Mouse (Mus musculus) embryo, embryonic 10 days (tissue): Measurements from ENCODE around the gene Mfrp.

Experiments used
- DNase-seq: peaks from one replicate; pipeline ENCODE4 v3.0.0-alpha.2; 2015; ENCODE audit warnings: low spot score

Mfrp gene

DNA sequence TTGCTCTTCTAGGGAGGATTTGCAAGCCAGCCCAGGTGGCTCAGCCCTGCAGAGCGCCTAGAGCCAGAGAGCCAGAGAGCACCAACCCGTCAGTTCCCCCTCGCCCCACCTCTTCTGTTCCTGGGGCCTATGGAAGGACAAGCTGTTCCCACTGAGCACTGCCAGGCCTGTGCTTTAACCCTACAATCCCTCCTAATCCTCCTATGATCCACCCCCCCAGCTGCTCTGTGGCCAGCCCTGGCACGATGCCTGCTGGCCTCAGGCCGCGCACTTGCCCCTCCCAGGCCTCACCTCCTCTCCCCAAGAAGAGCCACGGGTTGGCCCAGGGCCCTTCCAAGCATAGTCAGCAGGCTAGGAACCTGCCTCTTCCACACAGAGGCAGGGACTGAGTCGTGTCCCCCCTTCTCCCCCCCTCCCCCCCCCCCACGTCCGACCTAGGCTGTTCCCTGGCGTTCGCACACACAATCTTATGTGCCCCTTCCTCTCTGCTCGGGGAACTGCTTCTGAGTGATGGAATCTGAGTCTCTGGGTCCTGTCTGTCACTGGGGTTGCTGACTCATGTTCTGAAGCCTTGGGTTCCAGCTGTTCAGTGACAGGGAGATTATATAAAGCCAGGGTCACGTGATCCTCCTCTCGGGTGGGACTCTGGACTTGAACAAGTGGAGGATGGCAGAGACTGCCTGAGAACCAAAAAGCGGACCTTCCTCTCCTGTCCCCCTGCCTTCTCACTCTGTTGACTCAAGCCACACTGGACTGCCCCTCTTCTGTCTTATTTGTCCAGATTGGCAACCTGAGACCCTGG lies 22.4 kb upstream of the Mfrp start:
- no peak for DNase-seq

DNA sequence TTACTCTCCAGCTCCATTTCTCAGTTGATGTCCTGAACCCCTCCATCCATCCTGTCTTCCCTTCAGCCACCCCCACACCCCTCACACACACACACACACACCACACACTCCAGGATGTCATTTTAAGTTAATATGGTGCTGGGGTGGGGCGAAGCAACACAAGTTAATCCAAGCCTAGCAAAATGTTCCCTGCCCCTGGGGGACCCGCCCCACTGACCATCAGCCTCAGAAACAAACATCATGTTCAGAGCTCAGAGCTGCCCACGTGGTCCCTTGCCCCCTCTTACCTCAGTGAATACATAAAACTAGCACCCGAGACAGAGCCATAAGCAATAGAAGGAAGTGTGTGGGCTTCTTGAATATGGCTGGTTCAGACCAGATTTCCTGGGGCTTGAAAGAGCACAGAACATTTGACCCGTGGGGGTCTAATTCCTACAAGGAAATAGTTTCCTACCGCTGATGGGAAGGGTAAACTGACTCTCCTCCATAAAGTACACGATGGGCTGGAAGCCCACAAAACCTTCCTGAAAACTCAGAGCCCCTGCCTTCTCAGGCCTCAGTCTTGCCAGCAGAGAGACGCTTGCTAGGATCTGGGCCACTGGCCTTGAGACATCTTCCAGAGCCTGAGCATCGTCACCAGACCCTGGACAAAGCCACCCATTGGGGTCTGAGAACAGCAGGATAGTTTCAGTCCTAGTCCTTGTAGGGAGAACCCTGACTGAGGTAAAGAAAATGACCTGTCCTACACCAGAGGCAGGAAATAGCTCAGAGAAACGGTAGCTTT lies 21.3 kb upstream of the Mfrp start:
- no peak for DNase-seq

DNA sequence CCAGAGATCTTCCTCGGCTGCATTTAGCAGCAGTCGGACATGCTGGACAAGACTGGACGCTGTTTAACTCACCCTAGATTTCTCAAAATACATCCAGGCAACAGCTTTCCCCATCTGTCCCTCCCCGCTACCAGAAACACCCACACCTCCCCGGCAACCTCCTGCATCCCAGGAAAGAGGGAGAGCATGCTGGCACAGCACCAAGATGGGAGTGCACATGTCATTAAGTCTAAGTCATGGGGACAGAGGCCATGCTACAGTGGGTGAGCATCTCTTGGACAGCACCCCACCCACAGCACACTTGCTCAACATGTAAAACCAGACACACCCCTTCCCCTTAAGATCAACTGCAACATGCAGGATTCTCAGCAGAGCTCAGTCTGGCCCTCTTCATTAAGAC lies 20.6 kb upstream of the Mfrp start:
- DNase-seq = no peak

DNA sequence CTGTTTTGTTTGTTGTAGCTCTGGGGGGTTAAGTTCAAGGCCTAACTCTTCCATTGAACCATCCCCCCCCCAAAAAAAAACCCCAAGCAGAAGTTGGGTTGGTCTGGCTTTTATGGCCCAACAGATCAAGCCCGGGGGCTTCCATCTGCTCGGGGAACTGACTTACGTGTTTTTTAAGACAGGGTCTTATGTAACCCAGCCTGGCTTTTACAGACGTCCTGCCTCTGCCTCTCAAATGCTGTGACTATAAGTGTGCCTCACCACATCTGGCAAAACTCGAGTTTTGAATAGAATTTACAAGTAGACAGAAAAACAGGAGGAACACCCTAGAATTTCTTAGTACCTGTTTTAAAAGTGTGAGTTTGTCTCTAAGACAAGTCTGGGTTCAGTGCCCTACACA lies 19.9 kb upstream of the Mfrp start:
- no peak for DNase-seq

DNA sequence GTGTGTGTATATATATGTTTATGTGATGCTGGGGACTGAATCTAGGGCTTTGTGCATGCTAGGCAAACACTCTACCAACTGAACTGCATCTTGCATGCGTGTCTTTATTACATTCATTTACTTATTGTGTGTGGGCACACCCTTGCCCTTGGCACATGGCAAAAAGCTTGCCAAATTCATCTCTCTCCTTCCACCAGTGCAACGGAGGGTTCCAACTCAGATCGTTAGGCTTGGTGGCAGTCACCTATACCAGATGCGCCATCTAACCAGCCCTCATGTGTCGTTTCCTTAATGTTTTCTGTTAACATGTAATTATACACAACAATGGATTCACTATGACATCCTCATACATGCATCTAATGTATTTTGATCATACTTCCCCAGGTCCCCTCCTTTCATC lies 19.3 kb upstream of the Mfrp start:
- DNase-seq = no peak

DNA sequence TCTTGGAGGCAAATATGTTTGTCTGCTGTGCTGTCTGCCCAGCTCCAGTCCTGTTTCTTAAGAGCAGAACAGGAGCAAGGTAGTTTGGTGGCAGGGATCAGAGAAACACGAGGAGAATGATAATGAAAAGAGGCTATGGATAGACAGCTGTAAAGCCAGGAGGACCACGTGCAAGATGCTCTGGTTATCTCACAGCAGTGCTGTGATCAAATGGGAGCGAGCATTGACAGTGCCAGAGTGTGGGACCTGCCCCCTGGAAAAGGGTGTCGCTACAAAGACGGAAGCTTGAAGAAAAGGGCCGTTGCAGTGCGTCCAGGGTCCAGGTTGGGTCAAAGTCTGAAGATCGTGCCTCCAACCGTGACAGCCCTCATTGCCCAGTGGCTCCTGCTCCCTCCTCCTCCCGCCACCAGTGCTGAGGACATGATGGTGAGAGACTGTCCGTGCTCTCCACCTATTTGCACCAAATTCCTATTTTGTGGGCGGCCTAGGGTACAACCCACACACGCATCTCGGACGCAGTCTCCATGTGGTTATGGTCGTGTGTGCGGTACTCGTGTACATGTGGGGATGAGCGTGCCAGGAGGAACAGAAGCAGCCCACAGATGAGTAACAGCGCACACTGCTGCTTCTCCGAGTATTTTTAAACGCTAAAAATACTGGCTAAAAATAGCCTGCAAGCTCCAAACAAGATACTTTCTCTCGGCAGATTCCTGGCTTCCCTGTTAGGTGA lies 18.0 kb upstream of the Mfrp start:
- peak; percentile 25 for DNase-seq

DNA sequence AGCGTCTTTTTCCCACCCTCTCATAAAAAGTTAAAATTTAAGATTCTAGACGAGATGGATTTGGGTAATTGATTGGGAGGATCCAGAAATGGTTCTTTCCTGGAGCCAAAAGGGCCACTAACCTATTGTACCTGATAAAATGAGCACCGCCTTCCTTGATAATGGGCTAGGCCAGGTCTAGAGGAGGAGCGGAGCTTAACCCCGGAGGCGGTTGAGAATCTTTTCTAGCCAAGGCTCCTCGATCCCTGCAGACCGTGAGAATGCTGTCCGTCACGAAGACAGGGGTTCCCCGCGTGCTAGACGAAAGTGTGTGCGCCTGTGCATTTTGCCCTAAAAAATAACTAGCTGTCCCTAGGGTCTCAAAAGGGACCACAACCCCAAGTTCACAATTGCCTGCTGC lies 17.3 kb upstream of the Mfrp start:
- DNase-seq = peak; percentile 36

DNA sequence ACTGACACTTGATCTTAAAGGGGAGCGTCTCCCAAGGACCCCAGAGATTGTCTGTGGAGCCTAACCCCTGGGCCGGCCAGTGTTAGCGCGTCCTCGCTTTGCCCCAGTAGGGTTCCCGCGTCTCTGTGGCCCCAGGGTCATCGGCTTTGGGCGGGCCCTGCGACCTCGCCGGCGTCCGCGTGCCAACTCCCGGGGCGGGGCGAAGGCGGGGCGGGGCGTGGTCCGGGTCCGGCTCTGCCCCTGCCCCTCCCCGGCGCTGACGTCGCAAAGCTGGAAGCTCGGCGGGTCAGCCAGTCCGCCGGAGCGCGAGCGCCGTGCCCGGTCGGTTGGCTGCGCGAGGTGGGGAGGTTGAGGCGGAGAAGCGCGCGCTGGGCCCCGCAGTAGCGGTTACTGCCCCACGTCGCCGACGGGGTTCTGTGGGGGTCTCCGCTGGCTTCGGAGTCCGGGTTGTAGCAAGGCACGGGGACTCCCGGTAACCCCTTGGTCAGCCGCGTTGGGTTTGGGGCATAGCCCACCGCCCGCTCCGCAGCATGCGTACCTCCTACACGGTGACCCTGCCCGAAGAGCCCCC lies 16.8 kb upstream of the Mfrp start:
- peak; percentile 89 for DNase-seq

DNA sequence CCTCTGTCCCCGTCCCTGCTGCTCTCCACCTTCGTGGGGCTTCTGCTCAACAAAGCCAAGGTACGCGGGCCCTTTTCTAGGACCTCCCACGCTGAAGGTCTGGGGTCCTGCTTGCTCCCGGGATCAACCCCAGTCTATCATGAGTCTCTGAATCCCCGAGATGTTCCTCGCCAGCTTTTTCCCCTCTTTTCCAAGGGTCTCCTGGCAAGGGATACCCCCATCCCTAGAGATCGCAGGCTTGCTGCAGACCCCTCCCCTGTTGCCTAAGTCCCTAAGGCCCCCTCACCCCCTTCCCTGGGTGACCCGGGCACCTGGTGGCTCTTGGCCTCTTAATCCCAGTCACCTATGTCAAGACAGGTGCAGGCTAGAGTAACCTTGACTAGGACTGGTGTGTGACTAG lies 16.3 kb upstream of the Mfrp start:
- no peak for DNase-seq

DNA sequence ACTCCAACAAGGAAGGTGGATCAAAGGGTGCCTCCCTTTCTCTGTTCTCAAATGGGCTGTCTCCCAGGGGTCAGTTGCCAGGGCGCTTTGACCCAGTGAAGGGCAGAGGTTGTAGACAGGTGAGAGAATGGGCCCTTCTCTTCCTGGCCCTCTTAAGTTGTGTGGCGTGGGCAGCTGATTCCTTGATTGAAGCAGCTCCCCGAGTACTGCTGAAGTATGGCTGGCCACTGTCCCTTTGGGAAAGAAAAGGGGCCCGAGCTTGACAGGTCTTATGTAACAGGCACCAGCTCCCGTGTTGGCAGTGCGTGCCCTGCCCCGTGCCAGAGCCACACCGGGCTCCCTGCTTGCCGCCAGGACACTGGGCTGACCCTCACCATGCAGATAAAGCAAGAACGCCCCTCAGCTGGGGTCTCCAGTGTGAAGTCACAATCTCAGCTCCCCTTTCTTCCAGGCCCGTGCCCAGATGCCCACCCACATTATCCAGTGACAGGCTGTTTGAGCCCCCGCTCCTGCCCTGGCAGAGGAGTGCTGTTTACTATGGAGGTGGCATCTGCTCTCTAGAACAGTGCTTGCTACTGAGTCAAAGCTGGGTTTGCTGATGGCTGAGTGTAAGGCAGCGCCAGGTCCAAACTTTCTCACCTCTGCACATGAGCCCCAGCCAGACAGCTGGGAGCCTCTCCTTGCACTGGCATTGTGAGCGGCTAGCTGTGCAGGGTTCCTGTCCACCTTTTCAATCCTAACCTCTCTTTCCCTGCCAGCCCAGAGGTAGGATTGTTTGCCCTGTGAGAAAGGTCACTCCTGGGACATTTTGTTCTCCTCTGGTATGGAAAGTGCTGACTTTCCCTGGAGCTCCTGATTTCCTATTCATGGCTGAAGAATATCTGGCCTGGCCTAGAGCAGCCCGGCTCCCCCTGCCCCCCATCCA lies 15.5 kb upstream of the Mfrp start:
- DNase-seq = no peak

DNA sequence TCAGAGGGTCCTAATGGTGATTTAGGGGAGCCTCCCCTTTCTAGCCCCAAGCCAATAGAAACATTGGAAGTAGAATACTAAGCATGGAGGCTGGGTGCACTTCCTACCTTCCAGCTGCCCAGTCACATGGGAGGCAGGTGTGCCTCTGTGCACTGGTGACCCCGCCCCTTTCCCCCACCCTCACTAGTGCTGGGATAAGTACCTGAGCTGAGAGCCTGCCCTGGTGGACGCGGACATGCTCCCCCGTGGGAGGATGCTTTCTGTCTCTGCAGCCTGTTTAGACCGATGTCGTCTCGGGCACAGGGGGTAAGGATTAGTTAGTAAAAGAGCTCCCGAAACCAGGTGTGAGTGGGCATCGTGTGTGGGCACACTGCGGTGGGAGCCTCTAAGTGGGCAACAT lies 14.6 kb upstream of the Mfrp start:
- no peak for DNase-seq

DNA sequence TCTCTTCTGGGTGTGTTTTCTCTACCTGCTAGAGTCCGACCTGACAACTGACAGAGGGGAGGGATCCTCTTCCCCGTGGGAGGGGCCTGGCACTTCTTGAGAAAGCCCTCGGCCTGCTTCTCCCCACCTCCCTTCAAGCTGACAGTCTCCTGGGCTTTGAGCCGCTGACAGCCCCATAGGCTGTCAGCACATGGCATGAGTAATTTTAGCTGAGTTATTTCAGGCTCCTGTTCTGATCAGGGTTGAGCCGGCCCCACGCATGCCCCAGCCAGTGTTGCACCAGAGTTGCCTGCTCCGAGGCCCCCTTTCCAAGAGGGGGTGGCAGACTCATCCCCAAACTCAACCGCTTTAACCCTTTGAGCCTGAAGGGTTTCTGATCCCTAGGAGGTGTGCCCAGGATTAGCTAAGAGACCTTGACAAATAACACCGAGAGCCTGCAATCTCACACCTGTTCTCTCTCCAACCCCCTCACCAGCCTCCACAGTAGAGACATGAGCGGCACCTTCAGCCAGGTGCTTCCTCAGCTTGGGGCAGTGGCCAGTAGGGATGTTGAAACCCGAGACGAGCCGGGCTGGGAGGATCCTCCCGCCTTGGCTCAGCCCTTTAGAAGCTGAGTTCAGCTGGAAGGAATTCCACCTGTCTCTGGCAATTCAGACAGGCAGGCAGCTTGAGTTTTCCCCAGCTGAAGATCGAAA lies 13.6 kb upstream of the Mfrp start:
- DNase-seq = peak; percentile 59

DNA sequence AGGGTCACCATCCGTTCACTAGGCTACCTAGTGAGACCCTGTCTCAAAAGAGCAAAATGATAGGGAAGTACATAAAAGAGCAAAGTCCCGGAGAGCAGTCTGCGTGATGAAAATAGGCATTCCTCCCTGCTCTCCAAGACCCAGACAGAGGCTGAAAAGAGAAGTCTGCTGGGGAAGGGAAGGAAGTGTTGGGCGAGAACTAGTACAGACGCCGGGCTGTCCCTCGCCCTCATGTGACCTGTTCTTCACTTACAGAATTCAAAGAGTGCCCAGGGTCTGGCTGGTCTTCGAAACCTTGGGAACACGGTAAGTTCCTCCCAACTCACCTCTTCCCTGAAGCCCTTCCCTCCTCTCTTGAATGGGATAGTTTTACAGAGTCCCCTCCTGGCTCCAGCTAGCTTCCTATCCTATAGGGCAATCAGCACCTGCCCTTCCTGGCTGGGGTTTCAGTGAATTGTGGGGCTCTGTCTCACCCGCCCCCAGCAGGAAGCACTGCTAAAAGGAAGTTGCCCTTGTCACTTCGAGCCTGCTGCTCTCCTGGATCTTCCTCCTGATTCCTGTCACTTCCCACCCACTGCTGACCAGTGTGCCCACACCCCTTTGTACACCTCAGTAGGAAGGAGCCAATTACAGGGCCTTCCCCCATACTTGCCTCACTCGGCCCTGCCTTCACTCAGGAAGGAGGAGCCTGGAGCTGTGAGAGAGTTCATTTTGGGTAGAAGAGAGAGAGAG lies 12.5 kb upstream of the Mfrp start:
- DNase-seq = no peak

DNA sequence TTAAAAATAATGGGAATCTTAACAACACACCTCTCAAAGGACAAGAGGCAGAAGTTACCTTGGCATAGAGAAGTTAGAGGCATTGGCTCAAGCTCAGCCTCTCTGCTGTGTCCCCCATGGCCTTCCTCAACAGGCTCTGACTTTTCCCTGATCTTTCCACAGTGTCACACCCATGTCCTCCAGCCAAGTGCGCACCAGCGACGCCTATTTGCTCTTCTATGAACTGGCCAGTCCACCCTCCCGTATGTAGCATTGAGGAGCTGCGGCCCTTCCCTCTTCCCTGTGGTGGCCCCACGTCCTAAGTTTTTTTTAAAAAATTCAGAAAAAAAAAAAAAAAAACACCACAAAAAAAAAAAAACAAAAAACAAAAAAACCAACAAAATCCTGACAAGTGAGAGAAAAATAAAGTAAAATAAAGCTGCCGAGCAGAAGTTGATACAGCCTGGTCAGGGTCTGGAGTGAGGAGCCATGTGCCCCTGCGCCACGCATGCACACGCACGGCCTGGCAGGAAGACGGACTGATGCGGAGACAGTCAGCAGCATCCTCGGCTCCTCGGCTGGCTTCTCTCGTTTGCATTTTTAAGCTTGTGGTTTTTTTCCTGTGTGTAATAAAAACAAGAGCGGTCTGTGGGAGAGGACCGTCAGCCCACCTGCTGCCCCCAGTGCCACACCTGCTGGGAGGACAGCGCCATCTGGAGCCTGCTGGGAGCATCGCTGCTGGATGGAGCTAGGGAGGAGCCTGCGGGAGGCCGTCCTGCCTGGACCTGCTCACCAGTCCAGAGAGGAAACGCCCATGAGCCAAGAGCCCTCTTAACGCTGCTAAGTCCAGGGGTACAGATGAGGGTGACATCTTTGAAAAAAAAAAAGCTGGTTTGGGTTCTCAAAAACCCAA lies 7.7 kb upstream of the Mfrp start:
- peak; percentile 87 for DNase-seq

DNA sequence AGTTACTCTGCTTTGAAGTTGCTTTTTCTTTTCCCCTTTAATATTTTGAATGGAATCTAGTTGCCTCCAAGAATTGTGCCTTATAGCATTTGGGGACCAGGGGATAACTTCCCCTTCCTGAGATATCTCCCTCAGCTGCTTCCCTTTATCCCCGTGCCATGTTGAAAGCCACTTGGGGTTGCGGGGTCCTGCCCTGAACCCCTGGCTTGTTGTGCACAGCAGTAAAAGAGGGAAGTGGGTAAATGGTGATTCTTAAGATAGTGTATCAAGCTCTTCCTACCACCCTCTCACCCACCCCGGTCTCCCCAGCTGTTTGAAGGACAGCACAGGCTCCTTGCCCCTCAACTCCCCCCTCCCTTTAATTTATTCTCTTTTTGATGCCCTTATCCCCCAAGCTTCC lies 6.8 kb upstream of the Mfrp start:
- no peak for DNase-seq

DNA sequence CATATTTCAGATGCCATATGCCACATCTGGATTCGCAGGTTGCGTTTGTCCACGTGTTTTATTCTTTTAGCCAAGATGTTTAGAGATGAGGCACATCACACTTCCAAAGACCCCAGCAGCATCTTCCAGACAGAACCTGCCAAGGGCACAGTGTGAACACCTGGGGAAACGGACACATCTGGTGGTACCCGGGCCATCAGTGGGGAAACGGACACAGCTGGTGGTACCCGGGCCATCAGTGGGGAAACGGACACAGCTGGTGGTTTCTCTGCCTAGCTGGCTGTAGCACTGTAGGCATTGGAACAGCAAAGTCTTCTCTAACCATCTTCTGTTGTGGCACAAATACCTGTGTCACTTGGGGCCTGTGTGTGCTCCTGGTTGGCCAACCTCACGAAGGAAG lies 5.7 kb upstream of the Mfrp start:
- DNase-seq = no peak

DNA sequence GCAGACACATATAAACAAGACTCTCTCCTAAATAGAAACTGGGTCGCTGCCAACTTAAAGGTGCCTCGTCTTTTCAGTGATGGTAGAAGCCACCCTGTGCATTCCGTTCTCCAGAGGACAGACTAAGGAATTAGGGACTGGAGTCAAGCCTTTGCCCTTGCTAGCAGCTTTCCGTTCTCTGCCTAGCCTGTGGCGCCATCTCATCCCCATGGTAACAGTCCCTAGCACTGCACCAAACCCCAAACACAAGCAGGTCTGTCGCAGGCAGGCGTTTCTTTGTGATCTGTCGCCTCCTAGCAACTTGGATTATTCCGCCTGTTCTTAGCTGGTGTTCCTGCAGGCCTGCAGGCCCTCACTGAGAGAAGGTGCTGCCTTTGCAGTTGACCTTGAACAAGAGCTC lies 5.0 kb upstream of the Mfrp start:
- DNase-seq = peak; percentile 53

DNA sequence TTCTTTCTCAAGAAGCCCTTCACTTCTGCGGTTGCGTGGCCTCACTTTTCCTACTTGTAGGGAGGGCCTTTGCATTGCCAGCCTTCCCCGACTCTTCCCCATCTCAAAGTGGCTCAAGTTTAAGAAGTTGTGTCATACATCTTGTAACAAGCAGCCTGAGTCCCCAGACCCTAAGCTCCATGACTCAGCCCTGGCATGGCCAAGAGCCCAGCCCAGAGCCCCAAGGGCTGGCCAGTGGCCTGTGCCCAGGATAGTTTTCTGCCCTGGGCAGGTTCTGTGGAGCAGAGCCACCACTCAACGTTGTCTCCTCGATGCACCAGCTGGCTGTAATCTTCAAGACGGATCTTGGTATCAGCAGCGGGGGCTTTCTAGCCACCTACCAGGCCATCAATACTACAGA lies 3.4 kb downstream of the Mfrp start:
- DNase-seq = no peak

DNA sequence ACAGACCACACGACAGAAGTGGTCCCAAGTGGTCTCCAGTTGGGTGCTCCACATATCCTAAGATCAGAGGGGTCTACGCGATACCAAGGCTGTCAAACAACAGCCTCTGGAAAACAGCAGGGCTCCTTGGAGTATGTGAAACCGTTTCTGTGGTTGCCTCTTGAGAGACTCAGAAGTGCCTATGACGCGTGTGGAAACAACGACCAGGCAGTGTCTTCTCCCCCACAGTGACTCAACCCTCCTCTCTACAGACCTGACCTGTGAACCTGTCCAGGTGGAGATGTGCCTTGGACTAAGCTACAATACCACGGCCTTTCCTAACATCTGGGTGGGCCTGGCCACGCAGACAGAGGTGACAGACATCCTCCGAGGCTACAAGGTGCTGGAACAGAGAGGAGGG lies 4.3 kb downstream of the Mfrp start:
- DNase-seq = no peak
